Mouse (Mus musculus) inflammation-experienced regulatory T-cells, adult 6 months (primary cell): Measurements from ENCODE around the gene Atp6v0d1. TPM values are rescaled to one million over a fixed set of nuclear protein-coding genes. Genes with fewer than 3 reads are reported as not detected.

ENCODE experiments used
- polyA plus RNA-seq, 3 experiments: library from polyadenylated mRNA; unstranded; fragments of 100-300 nt; shearing (Covaris generic); gene quantifications; one replicate each; pipeline ENCODE4 v1.2.1; 2017

The Atp6v0d1 gene
- polyA plus RNA-seq, 3 experiments from 2014 or later, result 31.8 to 38.3 (median 38.3) TPM

Other genes starting within 250 kb of the Atp6v0d1 start
- 1 to 10 TPM; 1.8 to 4.2 (median 3.2) TPM for gene Lrrc29, start 239.8 kb downstream of the Atp6v0d1 start, polyA plus RNA-seq
- gene Tmem208, start 239.7 kb downstream of the Atp6v0d1 start, polyA plus RNA-seq, result 100 to 1,000 TPM; 136 to 151 (median 144) TPM
- gene Fhod1, start 218.1 kb downstream of the Atp6v0d1 start, polyA plus RNA-seq, result 1 to 10 TPM; 3.1 to 3.5 (median 3.2) TPM
- 1 to 10 TPM in 1 of 3 experiments, under 1 TPM in 2; 0.28 to 1.3 (median 0.42) TPM for gene Slc9a5, start 217.2 kb downstream of the Atp6v0d1 start, polyA plus RNA-seq
- under 1 TPM in 1 of 3 experiments, not detected in 2; 0.11 TPM for gene Plekhg4, start 192.8 kb downstream of the Atp6v0d1 start, polyA plus RNA-seq
- not detected for gene Kctd19, start 152.5 kb downstream of the Atp6v0d1 start, polyA plus RNA-seq
- gene Lrrc36, start 152.5 kb downstream of the Atp6v0d1 start, polyA plus RNA-seq, result not detected
- 1 to 10 TPM in 1 of 3 experiments, under 1 TPM in 1, not detected in 1; 0.48 to 2.2 TPM for gene Tppp3, start 94.5 kb downstream of the Atp6v0d1 start, polyA plus RNA-seq
- gene Zdhhc1, start 69.1 kb downstream of the Atp6v0d1 start, polyA plus RNA-seq, result 1 to 10 TPM; 1.1 to 2.2 (median 1.8) TPM
- gene Hsd11b2, start 47.3 kb downstream of the Atp6v0d1 start, polyA plus RNA-seq, result not detected
- gene Ripor1, start 39.2 kb upstream of the Atp6v0d1 start, polyA plus RNA-seq, result 1 to 10 TPM; 6.1 to 9.3 (median 8.7) TPM
- 10 to 100 TPM; 52.4 to 66.1 (median 56.0) TPM for gene Ctcf, start 70.5 kb upstream of the Atp6v0d1 start, polyA plus RNA-seq
- gene Agrp, start 71.3 kb upstream of the Atp6v0d1 start, polyA plus RNA-seq, result 1 to 10 TPM in 2 of 3 experiments, under 1 TPM in 1; 0.74 to 2.5 (median 1.5) TPM
- 1 to 10 TPM; 4.6 to 6.8 (median 6.6) TPM for gene Carmil2, start 120.2 kb upstream of the Atp6v0d1 start, polyA plus RNA-seq
- gene Acd, start 135.1 kb upstream of the Atp6v0d1 start, polyA plus RNA-seq, result 10 to 100 TPM; 53.2 to 71.2 (median 54.5) TPM
- gene Pard6a, start 135.1 kb upstream of the Atp6v0d1 start, polyA plus RNA-seq, result 10 to 100 TPM in 1 of 3 experiments, 1 to 10 TPM in 2; 7.2 to 11.0 (median 9.0) TPM
- not detected for gene 4933405L10Rik, start 141.6 kb upstream of the Atp6v0d1 start, polyA plus RNA-seq
- gene Enkd1, start 142.2 kb upstream of the Atp6v0d1 start, polyA plus RNA-seq, result 1 to 10 TPM; 1.3 to 2.9 (median 1.9) TPM
- gene Gfod2, start 192.6 kb upstream of the Atp6v0d1 start, polyA plus RNA-seq, result 1 to 10 TPM; 1.7 to 5.9 (median 3.9) TPM